Mouse (Mus musculus) right cerebral cortex, postnatal 36 days (tissue): ENCODE results near the gene Irx1.

Experiments used
- DNase-seq, 2 experiments: peaks; one replicate each; pipeline ENCODE4 v3.0.0; 2022; ENCODE audit warnings: low spot score in 2 of 2, mixed read lengths in 1 of 2

The Irx1 gene

GRCm38 (mm10) chr13:71910361-71910760 lies 53.2 kb downstream of the Irx1 start:
- no peak for DNase-seq
